Mouse (Mus musculus) B cell, adult 67 days (primary cell): ENCODE data around the gene Lce3a. TPM values are rescaled to one million over a fixed set of nuclear protein-coding genes. Genes with fewer than 3 reads are reported as not detected.

Experiments
- total RNA-seq, 2 experiments: library from RNA; stranded (reverse); gene quantifications; 4 replicates each; pipeline ENCODE4 v1.2.4; 2023

Lce3a gene
- total RNA-seq: not detected

GRCm38 (mm10) chr3:92926130-92926529 is at the start of gene Lce3a:
Lce3a (minus strand) TSS chr3:92926230.

GRCm38 (mm10) chr3:92966761-92967160 is 40.7 kb upstream of the Lce3a start, which contains the start of gene Lce3e:
Lce3e (plus strand) TSS chr3:92967061.

GRCm38 (mm10) chr3:92957090-92957489 is 31.1 kb upstream of the Lce3a start, which contains the start of gene Lce3d:
Lce3d (plus strand) TSS chr3:92957390.

GRCm38 (mm10) chr3:92944186-92944585 is 18.2 kb upstream of the Lce3a start, which contains the start of gene Lce3c:
Lce3c (plus strand) TSS chr3:92944486.

GRCm38 (mm10) chr3:92932679-92933078 is 6.6 kb upstream of the Lce3a start, which contains the start of gene Lce3b:
Lce3b (plus strand) TSS chr3:92932979.

Other genes starting within 250 kb of the Lce3a start
- gene Lce1c, start 247.0 kb downstream of the Lce3a start, total RNA-seq: not detected
- not detected for gene Lce1d, start 239.0 kb downstream of the Lce3a start, total RNA-seq
- gene Lce1e, start 217.2 kb downstream of the Lce3a start, total RNA-seq: not detected
- gene Lce1f, start 205.9 kb downstream of the Lce3a start, total RNA-seq: not detected
- gene Gm38119, start 187.1 kb downstream of the Lce3a start, total RNA-seq: not detected
- gene Lce1g, start 173.9 kb downstream of the Lce3a start, total RNA-seq: not detected
- gene Lce1h, start 161.2 kb downstream of the Lce3a start, total RNA-seq: not detected
- gene Lce1i, start 147.3 kb downstream of the Lce3a start, total RNA-seq: not detected
- gene Lce1j, start 135.7 kb downstream of the Lce3a start, total RNA-seq: not detected
- not detected for gene Lce1k, start 118.3 kb downstream of the Lce3a start, total RNA-seq
- not detected for gene Kprp, start 99.0 kb downstream of the Lce3a start, total RNA-seq
- gene Lce1l, start 74.9 kb downstream of the Lce3a start, total RNA-seq: not detected
- gene 2310050C09Rik, start 56.0 kb downstream of the Lce3a start, total RNA-seq: not detected
- not detected for gene Lce3b, start 6.7 kb upstream of the Lce3a start, total RNA-seq
- not detected for gene Lce3c, start 18.3 kb upstream of the Lce3a start, total RNA-seq
- gene Lce3d, start 31.2 kb upstream of the Lce3a start, total RNA-seq: not detected
- gene Lce3e, start 40.8 kb upstream of the Lce3a start, total RNA-seq: not detected
- not detected for gene Lce3f, start 66.0 kb upstream of the Lce3a start, total RNA-seq
- not detected for gene Crct1, start 89.5 kb upstream of the Lce3a start, total RNA-seq
- not detected for gene Lce1m, start 92.8 kb upstream of the Lce3a start, total RNA-seq
- not detected for gene Gm4858, start 142.6 kb upstream of the Lce3a start, total RNA-seq
- gene Crnn, start 218.6 kb upstream of the Lce3a start, total RNA-seq: not detected